Mouse (Mus musculus) limb, embryonic 10.5 days (tissue): ENCODE results near the gene Lfng. TPM values are rescaled to one million over a fixed set of nuclear protein-coding genes. Genes with fewer than 3 reads are reported as not detected.
A peak's percentile ranks its signal among the peaks of the same experiment; 100 is the strongest.

Experiments used
- DNase-seq: peaks from one replicate; pipeline ENCODE4 v3.0.0-alpha.2; 2017; ENCODE audit warnings: low spot score
- H3K27ac ChIP-seq: fragments of 300-500 bp; sonication (generic); 2 replicates; pipeline ENCODE4 v1.5.1; 2016; ENCODE audit warnings: mild to moderate bottlenecking
- H3K27me3 ChIP-seq: fragments of 300-500 bp; sonication (generic); 2 replicates; pipeline ENCODE4 v1.6.1; 2016; ENCODE audit warnings: low read depth, mild to moderate bottlenecking; ENCODE audit not compliant: poor library complexity, severe bottlenecking
- H3K36me3 ChIP-seq: fragments of 300-500 bp; sonication (generic); 2 replicates; pipeline ENCODE4 v1.6.1; 2016; ENCODE audit warnings: mild to moderate bottlenecking, moderate library complexity
- H3K4me1 ChIP-seq: fragments of 300-500 bp; sonication (generic); 2 replicates; pipeline ENCODE4 v1.6.1; 2016
- H3K4me3 ChIP-seq: fragments of 300-500 bp; sonication (generic); 2 replicates; pipeline ENCODE4 v1.5.1; 2016; ENCODE audit warnings: mild to moderate bottlenecking, moderate library complexity
- H3K9me3 ChIP-seq: fragments of 300-500 bp; sonication (generic); replicated peaks from 2 replicates; pipeline ENCODE4 v1.6.1; 2016; ENCODE audit warnings: mild to moderate bottlenecking
- WGBS: fragments of 180-500 bp; shearing (Covaris S2); methylation state at CpG from one replicate; pipeline ENCODE4 v1.1.7; 2016; 5-methylcytosine and 5-hydroxymethylcytosine counted together
- polyA plus RNA-seq: library from polyadenylated mRNA; unstranded; fragments of >200 nt; fragmentation: Nextera tagmentation; extraction: Ambion mirVana; gene quantifications from 2 replicates; pipeline ENCODE4 v1.2.1, GENCODE M21; 2016

The Lfng gene
- polyA plus RNA-seq, 1 experiment from 2014 or later, result 5.8 TPM

DNA sequence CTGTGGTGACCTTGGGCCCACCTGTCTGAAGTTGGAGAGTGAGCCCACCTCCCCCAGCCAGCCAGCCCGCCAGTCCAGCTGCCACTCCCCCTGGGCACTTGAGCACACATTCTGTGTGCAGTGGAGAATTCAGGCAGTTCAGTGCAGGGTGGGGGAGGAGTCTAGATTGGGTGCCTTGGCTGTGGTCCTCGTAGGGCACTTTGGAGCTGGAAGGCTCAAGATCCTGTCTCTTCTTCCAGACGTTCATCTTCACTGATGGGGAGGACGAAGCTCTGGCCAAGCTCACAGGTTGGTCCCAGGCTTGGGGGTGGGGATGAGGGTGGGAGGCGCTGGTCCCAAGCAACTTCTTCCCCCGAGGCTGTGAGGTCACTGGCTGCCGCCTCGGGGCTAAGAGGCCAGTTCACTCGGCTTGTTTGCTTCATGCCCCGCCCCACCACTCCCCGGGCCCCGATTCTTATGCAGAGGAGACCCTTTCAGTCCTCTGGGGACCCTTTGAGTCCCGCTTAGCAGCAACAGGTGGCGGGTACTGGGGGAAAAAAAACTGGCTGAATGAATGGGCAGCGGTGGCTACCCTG, 4.6 kb downstream of the Lfng start:
- peak overlapping the region; percentile 60 for H3K4me3 ChIP-seq
- H3K36me3 ChIP-seq, result 0 out of 2 replicates have a peak, but pooled peaks cover 9% of the 10 kb centered on the region
- H3K27me3 ChIP-seq, result peaks cover 68% of the 10 kb centered on the region
- no peaks in the 10 kb centered on the region for H3K9me3 ChIP-seq
- H3K27ac ChIP-seq, result peak overlapping the region; percentile 57
- peak; percentile 58 for DNase-seq
- WGBS, result 28% methylated on average over 15 of the region's 15 CpGs
- peaks cover 63% of the 10 kb centered on the region for H3K4me1 ChIP-seq

DNA sequence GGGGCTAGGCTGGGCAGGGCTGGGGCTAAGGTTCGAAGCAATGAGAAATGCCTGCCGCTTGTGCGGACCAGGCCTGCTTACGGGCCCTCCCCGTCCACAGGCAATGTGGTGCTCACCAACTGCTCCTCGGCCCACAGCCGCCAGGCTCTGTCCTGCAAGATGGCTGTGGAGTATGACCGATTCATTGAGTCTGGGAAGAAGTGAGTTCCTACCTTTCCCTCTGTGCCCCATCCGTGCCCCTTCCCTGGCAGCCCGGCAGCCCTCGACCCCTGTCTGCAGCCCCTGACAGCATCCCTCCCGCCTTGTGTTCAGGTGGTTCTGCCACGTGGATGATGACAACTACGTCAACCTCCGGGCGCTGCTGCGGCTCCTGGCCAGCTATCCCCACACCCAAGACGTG, 5.1 kb downstream of the Lfng start:
- Histone ChIP-seq H3K36me3 (0 out of 2 replicates have a peak, but pooled peaks cover 9% of the 10 kb centered on the region), H3K4me1 (peaks cover 60% of the 10 kb centered on the region), H3K4me3 (peak overlapping the region; percentile 60; the same call in 1 of the 2 replicates), H3K27me3 (peaks cover 63% of the 10 kb centered on the region), H3K9me3 (no peaks in the 10 kb centered on the region), H3K27ac (peak overlapping the region; percentile 57)
- no peak for DNase-seq
- WGBS, result 64% methylated on average over 18 of the region's 18 CpGs

DNA sequence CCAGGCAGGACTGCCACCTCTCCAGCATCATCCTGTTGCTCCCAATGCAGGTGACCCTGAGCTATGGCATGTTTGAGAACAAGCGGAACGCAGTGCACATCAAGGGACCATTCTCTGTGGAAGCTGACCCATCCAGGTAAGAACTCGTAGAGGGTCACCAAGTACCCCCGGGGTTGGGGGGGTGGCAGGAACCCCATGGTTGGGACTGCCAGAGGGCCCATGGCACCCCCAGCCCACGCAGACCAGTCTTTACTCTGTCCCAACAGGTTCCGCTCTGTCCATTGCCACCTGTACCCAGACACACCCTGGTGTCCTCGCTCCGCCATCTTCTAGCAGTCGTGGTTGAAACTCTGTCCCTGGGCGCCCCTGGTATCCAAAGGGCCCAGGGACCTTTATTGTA, 7.0 kb downstream of the Lfng start:
- Histone ChIP-seq H3K9me3 (no peaks in the 10 kb centered on the region), H3K36me3 (0 out of 2 replicates have a peak, but pooled peaks cover 9% of the 10 kb centered on the region), H3K4me3 (no peak overlapping the region), H3K27ac (no peak overlapping the region), H3K27me3 (peaks cover 44% of the 10 kb centered on the region), H3K4me1 (peaks cover 41% of the 10 kb centered on the region)
- WGBS, result 95% methylated on average over 10 of the region's 10 CpGs
- DNase-seq, result no peak

DNA sequence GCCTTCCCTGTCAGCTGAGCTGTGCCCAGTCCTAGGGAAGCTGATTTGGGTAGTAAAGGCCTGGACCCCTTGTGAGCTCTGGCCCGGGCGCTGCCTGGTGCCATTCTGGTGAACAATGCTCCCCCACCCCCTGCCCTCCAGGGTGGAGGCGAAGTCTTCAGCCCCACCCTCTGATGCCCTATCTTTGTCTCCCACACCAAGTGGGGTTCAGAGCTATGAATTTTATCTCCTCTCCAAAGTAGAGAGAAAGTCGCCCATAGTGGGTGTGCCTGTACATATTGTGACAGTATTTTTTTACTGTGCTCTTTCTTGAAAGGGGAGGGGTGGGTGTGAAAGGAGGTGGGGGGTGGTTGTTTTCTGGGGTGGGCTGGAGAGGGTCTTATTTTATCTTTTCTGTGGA, 7.7 kb downstream of the Lfng start:
- Histone ChIP-seq H3K4me1 (peaks cover 35% of the 10 kb centered on the region), H3K27ac (no peak overlapping the region), H3K9me3 (no peaks in the 10 kb centered on the region), H3K4me3 (no peak overlapping the region), H3K27me3 (peaks cover 37% of the 10 kb centered on the region), H3K36me3 (0 out of 2 replicates have a peak, but pooled peaks cover 9% of the 10 kb centered on the region)
- WGBS, result 92% methylated on average over 4 of the region's 4 CpGs
- DNase-seq, result no peak

DNA sequence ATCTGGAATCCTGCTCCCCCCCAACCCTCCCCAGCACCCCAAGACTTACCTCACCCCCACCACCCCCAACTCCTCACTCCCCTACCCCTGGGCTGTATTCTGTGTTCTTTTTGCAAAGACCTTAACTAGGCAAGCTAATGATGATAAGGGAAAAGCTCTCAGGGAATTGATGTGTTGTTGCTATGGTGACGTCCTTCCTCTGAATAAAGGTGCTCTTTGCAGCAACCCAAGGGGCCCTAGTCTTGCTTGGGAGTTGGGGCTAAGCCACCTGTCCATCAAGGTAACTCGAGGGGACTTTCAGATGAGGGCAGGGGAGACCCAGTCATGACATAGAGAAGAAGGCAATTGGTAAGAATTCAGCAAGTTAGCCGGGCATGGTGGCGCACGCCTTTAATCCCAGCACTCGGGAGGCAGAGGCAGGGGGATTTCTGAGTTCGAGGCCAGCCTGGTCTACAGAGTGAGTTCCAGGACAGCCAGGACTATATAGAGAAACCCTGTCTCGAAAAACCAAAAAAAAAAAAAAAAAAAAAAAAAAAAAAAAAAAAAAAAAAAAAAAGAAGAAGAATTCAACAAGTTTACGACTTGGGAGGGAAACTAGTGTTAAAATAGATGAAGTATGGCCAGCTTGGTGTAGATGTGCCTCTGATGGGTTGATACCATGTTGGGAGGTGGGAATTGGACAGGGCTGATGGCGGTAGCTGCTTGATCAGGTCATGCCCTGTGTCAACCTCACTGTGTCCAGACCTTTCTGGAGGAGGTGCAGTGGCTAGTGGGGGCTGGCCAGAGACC, 8.4 kb downstream of the Lfng start:
- Histone ChIP-seq H3K36me3 (0 out of 2 replicates have a peak, but pooled peaks cover 9% of the 10 kb centered on the region), H3K4me3 (no peak overlapping the region), H3K27me3 (peaks cover 30% of the 10 kb centered on the region), H3K27ac (no peak overlapping the region), H3K4me1 (peaks cover 30% of the 10 kb centered on the region), H3K9me3 (no peaks in the 10 kb centered on the region)
- no peak for DNase-seq
- 89% methylated on average over 10 of the region's 10 CpGs for WGBS

DNA sequence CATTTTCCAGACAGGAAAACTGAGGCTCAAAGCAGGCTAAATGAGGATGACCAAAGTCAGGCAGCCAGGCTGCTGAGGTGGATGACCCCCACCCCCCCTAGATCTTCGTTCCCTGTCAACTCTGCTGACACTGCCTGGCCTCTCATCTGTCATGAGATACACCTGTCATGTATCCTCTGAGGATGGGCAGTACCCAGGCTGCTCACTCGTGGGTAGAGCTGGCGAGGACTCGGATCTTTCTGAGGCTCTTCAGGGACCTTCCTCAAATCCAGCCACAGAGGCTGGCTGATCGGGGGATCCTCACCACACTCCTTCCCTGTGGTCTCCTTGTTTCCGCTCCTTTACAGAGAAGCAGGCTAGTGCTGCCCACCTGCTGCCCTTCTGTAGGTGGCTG, 9.0 kb downstream of the Lfng start:
- Histone ChIP-seq H3K4me3 (no peak overlapping the region), H3K9me3 (no peaks in the 10 kb centered on the region), H3K36me3 (peaks cover 11% of the 10 kb centered on the region), H3K27me3 (peaks cover 24% of the 10 kb centered on the region), H3K27ac (0 out of 2 replicates have a peak overlapping the region, but pooled peaks have one; percentile 1), H3K4me1 (peaks cover 24% of the 10 kb centered on the region)
- WGBS, result 86% methylated on average over 6 of the region's 6 CpGs
- no peak for DNase-seq

DNA sequence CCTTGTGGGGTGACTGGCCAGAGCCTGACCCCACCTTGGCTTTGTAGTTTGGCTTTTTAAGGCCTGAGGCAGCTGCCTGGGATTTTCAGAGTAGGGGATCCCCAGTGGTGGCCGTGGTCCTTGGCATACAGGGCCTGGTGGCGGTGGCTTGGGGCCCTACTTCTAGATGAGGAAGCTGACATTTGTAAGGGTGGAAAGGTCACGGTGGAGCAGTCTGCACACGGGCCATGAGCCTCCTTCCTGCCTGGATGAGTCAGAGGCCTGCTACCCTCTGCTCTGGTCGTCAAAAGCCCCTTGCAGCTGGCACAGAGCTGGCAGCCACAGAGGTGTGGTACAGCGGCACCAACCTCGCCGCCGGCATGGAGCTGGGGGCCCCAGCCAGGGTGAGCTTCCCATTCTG, 9.6 kb downstream of the Lfng start:
- no peak for DNase-seq
- Histone ChIP-seq H3K9me3 (no peaks in the 10 kb centered on the region), H3K27me3 (peaks cover 18% of the 10 kb centered on the region), H3K4me1 (peaks cover 23% of the 10 kb centered on the region), H3K4me3 (no peak overlapping the region), H3K36me3 (peaks cover 17% of the 10 kb centered on the region), H3K27ac (0 out of 2 replicates have a peak overlapping the region, but pooled peaks have one; percentile 1)
- 72% methylated on average over 9 of the region's 9 CpGs for WGBS

DNA sequence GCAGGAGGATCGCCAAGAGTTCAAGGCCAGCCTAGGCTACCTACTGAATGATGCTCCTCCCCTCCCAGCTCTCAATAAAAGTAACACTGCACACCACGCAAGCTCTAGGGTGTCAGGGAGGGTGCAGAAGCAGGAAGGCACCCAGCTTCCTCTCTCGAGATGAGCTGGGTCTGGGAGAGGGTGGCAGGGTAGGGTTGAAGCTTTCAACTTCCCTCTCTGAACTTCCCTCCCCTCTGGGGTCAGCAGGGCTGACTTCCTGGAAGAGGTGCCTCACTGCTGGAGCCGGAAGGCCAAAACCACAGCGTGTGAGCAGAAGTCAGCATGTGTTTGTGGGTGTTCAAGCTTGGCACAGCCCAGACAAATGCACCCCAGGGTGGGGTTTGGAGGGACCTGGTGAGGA, 10.6 kb downstream of the Lfng start:
- no peak overlapping the region for H3K4me3 ChIP-seq
- peaks cover 27% of the 10 kb centered on the region for H3K36me3 ChIP-seq
- no peaks in the 10 kb centered on the region for H3K9me3 ChIP-seq
- no peak overlapping the region for H3K27ac ChIP-seq
- 77% methylated on average over 5 of the region's 5 CpGs for WGBS
- no peak for DNase-seq
- H3K27me3 ChIP-seq, result peaks cover 8% of the 10 kb centered on the region
- H3K4me1 ChIP-seq, result peaks cover 15% of the 10 kb centered on the region

DNA sequence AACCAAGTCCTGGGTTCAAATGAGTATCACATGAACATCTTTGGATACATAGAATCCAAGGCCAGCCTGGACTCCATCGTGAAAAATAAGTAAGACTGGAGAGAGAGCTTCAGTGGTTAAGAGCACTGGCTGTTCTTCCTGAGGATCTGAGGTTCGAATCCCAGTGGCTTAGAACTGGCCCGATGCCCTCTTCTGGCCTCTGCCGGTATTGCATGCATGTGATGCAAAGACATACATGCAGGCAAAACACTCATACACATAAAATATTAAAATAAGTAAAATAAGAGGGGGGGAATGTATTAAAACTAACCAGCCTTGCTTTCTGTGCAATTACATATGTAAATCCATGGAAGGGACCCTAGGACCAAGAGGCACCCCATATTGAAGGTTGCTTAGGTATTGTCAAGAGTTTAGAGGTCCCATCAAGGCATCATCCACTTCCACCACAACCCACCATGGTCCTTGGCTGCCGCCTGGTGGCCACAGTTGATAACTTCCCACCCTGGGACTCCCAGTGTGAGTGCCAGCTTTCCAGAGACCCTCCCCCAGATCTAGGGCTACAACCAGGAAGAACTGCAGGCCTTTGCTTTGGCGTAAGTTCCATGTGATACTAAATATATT, 12.1 kb downstream of the Lfng start:
- Histone ChIP-seq H3K4me1 (peaks cover 15% of the 10 kb centered on the region), H3K27ac (no peak overlapping the region), H3K9me3 (no peaks in the 10 kb centered on the region), H3K27me3 (no peaks in the 10 kb centered on the region), H3K36me3 (peaks cover 40% of the 10 kb centered on the region), H3K4me3 (no peak overlapping the region)
- peak; percentile 86 for DNase-seq
- WGBS, result 25% methylated on average over 6 of the region's 6 CpGs

DNA sequence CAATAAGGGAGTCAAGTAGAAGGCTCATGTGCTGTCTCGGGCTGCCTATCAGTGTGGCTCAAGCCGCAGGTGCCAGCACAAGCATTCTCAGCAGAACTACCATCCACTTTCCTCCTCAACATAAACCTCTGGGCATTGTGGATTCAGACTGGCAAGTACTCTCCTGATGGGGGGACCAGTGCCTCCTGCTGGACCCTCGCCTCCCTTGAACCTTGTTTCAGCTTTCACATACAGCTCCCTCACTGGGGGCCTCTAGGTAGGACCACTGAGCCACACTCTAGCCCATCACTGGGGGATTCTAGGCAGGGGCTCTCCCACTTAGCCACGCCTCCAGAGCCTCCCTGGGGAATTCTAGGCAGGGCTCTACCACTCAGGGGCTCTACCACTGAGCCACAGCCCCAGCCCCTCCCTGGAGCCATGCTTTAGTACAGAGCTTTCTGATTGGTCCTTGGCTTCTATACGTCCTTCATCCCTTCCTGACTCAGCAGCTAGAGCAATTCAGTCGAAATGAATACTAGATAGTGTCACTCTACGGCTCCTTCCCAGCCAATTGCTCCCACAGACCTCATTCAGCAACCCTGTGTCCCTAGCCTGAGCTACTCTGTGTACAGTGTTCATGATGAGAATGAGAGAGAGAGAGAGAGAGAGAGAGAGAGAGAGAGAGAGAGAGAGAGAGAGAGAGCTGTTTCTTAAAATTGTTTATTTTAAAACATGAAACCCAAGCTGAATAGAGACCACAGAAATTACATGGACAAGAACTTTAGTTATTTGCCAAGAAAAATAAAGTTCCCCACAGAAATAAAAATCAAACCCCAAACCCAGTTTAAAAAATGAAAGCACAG, 13.0 kb downstream of the Lfng start:
- Histone ChIP-seq H3K4me3 (no peak overlapping the region), H3K27ac (no peak overlapping the region), H3K27me3 (no peaks in the 10 kb centered on the region), H3K4me1 (peaks cover 15% of the 10 kb centered on the region), H3K36me3 (peaks cover 42% of the 10 kb centered on the region), H3K9me3 (no peaks in the 10 kb centered on the region)
- WGBS, result 58% methylated on average over 7 of the region's 7 CpGs
- peak; percentile 42 for DNase-seq

DNA sequence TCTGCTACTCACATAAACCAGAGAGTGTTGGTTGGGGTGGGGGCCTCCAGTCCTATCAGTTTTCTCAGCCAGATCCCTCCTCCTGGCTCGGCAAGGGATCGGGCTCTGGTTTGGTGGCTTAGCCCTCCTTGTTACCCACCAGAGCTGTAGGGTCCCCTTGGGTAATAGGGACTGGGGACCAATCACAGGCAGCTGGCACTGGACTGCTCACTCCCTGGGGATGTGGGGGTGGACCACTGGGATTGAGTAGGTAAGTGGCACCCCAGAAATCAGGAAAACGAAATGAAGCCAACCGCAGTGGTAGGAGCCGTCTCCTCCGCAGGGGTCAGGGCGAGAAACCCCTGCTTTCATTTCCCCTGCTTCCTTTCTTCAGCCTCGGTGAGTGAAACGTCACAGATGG, 14.0 kb downstream of the Lfng start:
- no peak for DNase-seq
- Histone ChIP-seq H3K27ac (no peak overlapping the region), H3K4me1 (peaks cover 15% of the 10 kb centered on the region), H3K4me3 (no peak overlapping the region), H3K9me3 (no peaks in the 10 kb centered on the region), H3K36me3 (peaks cover 52% of the 10 kb centered on the region), H3K27me3 (no peaks in the 10 kb centered on the region)
- 75% methylated on average over 9 of the region's 9 CpGs for WGBS

DNA sequence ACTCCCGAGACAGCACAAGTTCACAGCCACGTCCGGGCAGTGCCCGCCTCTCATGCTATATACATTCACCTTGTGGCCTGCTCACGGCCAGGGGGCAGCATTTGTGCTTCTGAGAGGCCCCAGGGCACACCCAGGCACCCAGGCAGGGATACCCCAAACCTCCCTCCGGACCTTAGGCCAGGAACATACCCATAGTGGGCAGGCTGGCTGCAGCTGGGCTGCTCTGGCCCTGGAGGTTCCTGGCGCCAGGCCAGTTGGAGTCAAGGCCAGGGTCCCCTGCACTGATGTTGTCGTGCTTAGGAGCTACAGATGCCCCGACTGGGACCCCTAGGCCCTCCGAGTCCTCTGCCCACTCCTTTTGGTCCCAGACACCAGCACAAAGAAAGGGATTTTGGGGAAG, 14.4 kb downstream of the Lfng start:
- Histone ChIP-seq H3K27ac (no peak overlapping the region), H3K4me3 (no peak overlapping the region), H3K27me3 (no peaks in the 10 kb centered on the region), H3K9me3 (no peaks in the 10 kb centered on the region), H3K36me3 (peaks cover 56% of the 10 kb centered on the region), H3K4me1 (peaks cover 12% of the 10 kb centered on the region)
- 82% methylated on average over 10 of the region's 10 CpGs for WGBS
- no peak for DNase-seq
